Mouse (Mus musculus) stomach, embryonic 16.5 days (tissue): ENCODE results near the gene Jade3. TPM values are rescaled to one million over a fixed set of nuclear protein-coding genes. Genes with fewer than 3 reads are reported as not detected.

Experiments used
- ATAC-seq: fragments of 200-750 bp; cut with Nextera tagmentation; 2 replicates; pipeline ENCODE4 v1.8.0; 2017; ENCODE audit warnings: moderate number of reproducible peaks, moderate TSS enrichment; ENCODE audit not compliant: insufficient read depth, low FRiP score
- H3K27ac ChIP-seq: fragments of 300-500 bp; sonication (generic); 2 replicates; pipeline ENCODE4 v1.5.1; 2014; ENCODE audit warnings: low read length
- H3K27me3 ChIP-seq: fragments of 300-500 bp; sonication (generic); 2 replicates; pipeline ENCODE4 v1.6.1; 2014; ENCODE audit warnings: low read length, control low read depth, mixed read lengths; ENCODE audit not compliant: control insufficient read depth, insufficient read depth
- H3K36me3 ChIP-seq: fragments of 300-500 bp; sonication (generic); 2 replicates; pipeline ENCODE4 v1.6.1; 2014; ENCODE audit warnings: low read length; ENCODE audit not compliant: control insufficient read depth, insufficient read depth
- H3K4me1 ChIP-seq: fragments of 300-500 bp; sonication (generic); 2 replicates; pipeline ENCODE4 v1.6.1; 2014; ENCODE audit warnings: low read length, control low read depth, mixed read lengths; ENCODE audit not compliant: control insufficient read depth, insufficient read depth
- H3K4me2 ChIP-seq: fragments of 300-500 bp; sonication (generic); 2 replicates; pipeline ENCODE4 v1.6.1; 2014; ENCODE audit warnings: low read depth, low read length, mixed read lengths
- H3K4me3 ChIP-seq: fragments of 300-500 bp; sonication (generic); replicated peaks from 2 replicates; pipeline ENCODE4 v1.5.1; 2014; ENCODE audit warnings: mild to moderate bottlenecking, low read length
- H3K9ac ChIP-seq: fragments of 300-500 bp; sonication (generic); 2 replicates; pipeline ENCODE4 v1.6.1; 2014; ENCODE audit warnings: low read length
- H3K9me3 ChIP-seq: fragments of 300-500 bp; sonication (generic); replicated peaks from 2 replicates; pipeline ENCODE4 v1.6.1; 2016; ENCODE audit warnings: low read length, control low read depth; ENCODE audit not compliant: control insufficient read depth
- WGBS: fragments of 180-500 bp; shearing (Covaris S2); extraction: QIAGEN DNeasy Blood & Tissue Kit; methylation state at CpG from one replicate; pipeline ENCODE4 v1.1.7; 2014; 5-methylcytosine and 5-hydroxymethylcytosine counted together
- polyA plus RNA-seq: library from polyadenylated mRNA; unstranded; fragments of >200 nt; fragmentation: Nextera tagmentation; extraction: Ambion mirVana; gene quantifications from 2 replicates; pipeline ENCODE4 v1.2.1, GENCODE M21; 2015

Gene Jade3
- polyA plus RNA-seq, 1 experiment from 2014 or later: 7.6 TPM

- Histone ChIP-seq H3K27me3 (no peaks in the 10 kb centered on the region), H3K9ac (no peak overlapping the region), H3K36me3 (no peaks in the 10 kb centered on the region), H3K4me3 (no peak overlapping the region), H3K4me2 (no peak overlapping the region), H3K27ac (no peak overlapping the region), H3K9me3 (no peaks in the 10 kb centered on the region), H3K4me1 (no peaks in the 10 kb centered on the region)
- WGBS: 73% methylated on average over 4 of the region's 4 CpGs
- ATAC-seq: no peak
Measured at GRCm38 (mm10) chrX:20563941-20564340, 138.5 kb downstream of the Jade3 start.

Other genes with a start within 250 kb of the Jade3 start
- gene Slc9a7, start 133.9 kb upstream of the Jade3 start, polyA plus RNA-seq: 0.59 and 0.70 TPM in 2 replicates
- 21.0 and 22.4 TPM in 2 replicates for gene Rp2, start 61.2 kb upstream of the Jade3 start, polyA plus RNA-seq
- 14.5 and 17.7 TPM in 2 replicates for gene Rgn, start 124.1 kb downstream of the Jade3 start, polyA plus RNA-seq
- 52.7 and 53.6 TPM in 2 replicates for gene Rbm10, start 191.8 kb downstream of the Jade3 start, polyA plus RNA-seq
- gene Ndufb11, start 191.9 kb downstream of the Jade3 start, polyA plus RNA-seq: 222 and 251 TPM in 2 replicates
- 201 and 206 TPM in 2 replicates for gene Uba1, start 232.6 kb downstream of the Jade3 start, polyA plus RNA-seq